Mouse (Mus musculus) heart, adult 2 months (tissue): Measurements from ENCODE around the gene Tgfbi.

ENCODE experiments used
- CTCF ChIP-seq: fragments of 200-600 bp; IDR thresholded peaks from 2 replicates; pipeline ENCODE4 v1.8.1; 2022; ENCODE audit warnings: antibody characterized with exemption, mild to moderate bottlenecking, moderate library complexity
- EP300 ChIP-seq: fragments of 200-500 bp; IDR thresholded peaks from 2 replicates; pipeline ENCODE4 v1.6.1; 2011; ENCODE audit warnings: low read depth, low read length, control low read depth; ENCODE audit not compliant: insufficient read depth
- POLR2A ChIP-seq: fragments of 200-500 bp; IDR thresholded peaks from 2 replicates; pipeline ENCODE4 v1.6.1; 2011; ENCODE audit warnings: mild to moderate bottlenecking, low read depth, low read length, control low read depth; ENCODE audit not compliant: insufficient read depth

- TF ChIP-seq EP300 (no peak), POLR2A (no peak), CTCF (no peak)
Observed at GRCm38 (mm10) chr13:56671206-56671605, 61.9 kb downstream of the Tgfbi start.
